ENCODE assay signal across 18 mouse cellular contexts in genomic region chr10:87546299-87547234, GRCm38 (mm10). TPM values are rescaled to one million over a fixed set of nuclear protein-coding genes. Genes with fewer than 3 reads are reported as not detected.
DNase-seq lines count a peak whose midpoint lies in the region; ATAC-seq lines count a peak whose summit lies in the region.
"Had no signal": no experiment of that assay in that cellular context is flagged by ENCODE, and none has a peak within 500 bp of the region (broad histone marks: within the 10 kb centered on the region; RNA-seq: fewer than 3 reads in every experiment).

No protein-coding gene starts in this region.

- WGBS in kidney, embryonic 16.5 days: 37% methylated on average over 19 of the region's 19 CpGs

- ATAC-seq in kidney, embryonic 16.5 days (ENCODE audit: low FRiP score, low TSS enrichment): peak; percentile 73
- ATAC-seq: forebrain, embryonic 16.5 days; Patski had no signal

- no peaks in the 10 kb centered on the region for H3K9me3 ChIP-seq in kidney, embryonic 16.5 days (ENCODE audit: low read length)
- H3K9me3 ChIP-seq: embryonic facial prominence, embryonic 13.5 days; limb, embryonic 15.5 days had no signal

- H3K27me3 ChIP-seq in kidney, embryonic 16.5 days (ENCODE audit: insufficient read depth, low read length): no peaks in the 10 kb centered on the region
- H3K27me3 ChIP-seq: embryonic facial prominence, embryonic 13.5 days; limb, embryonic 15.5 days had no signal

- peak overlapping the region; percentile 61 for H3K27ac ChIP-seq in kidney, embryonic 16.5 days (ENCODE audit: low read length)
- H3K27ac ChIP-seq: embryonic facial prominence, embryonic 13.5 days; left cerebral cortex, adult 2 months; limb, embryonic 15.5 days; macrophage had no signal

- 0 out of 2 replicates have a peak overlapping the region, but pooled peaks have one; percentile 7 for H3K4me2 ChIP-seq in kidney, embryonic 16.5 days (replicated peaks; ENCODE audit: low read depth, low read length)
- H3K4me2 ChIP-seq: embryonic facial prominence, embryonic 13.5 days; limb, embryonic 15.5 days had no signal

- DNase-seq in kidney, adult 11 months: no peak
- peak; percentile 23 for DNase-seq in forelimb bud, embryonic 11.5 days (ENCODE audit: low read depth, low spot score)
- peak; percentile 59 for DNase-seq in liver
- peak; percentile 53 for DNase-seq in retina, postnatal 1 day
- DNase-seq in adrenal gland, postnatal 36 days: no peak
- no peak for DNase-seq in right cerebral cortex, postnatal 10 days (ENCODE audit: low spot score in 2 of 2)
- DNase-seq in heart, adult 9 months (ENCODE audit: low spot score in 2 of 2): no peak
- DNase-seq: cerebellum, adult 8-10 months had no signal

- H3K36me3 ChIP-seq in kidney, embryonic 16.5 days (ENCODE audit: insufficient read depth, low read length): no peaks in the 10 kb centered on the region
- H3K36me3 ChIP-seq: embryonic facial prominence, embryonic 13.5 days; limb, embryonic 15.5 days had no signal

- 0 out of 2 replicates have a peak, but pooled peaks cover 3% of the 10 kb centered on the region for H3K4me1 ChIP-seq in kidney, embryonic 16.5 days (ENCODE audit: insufficient read depth, low read length)
- H3K4me1 ChIP-seq: embryonic facial prominence, embryonic 13.5 days; limb, embryonic 15.5 days had no signal

- no peak overlapping the region for H3K4me3 ChIP-seq in kidney, embryonic 16.5 days (ENCODE audit: low read length)
- H3K4me3 ChIP-seq: embryonic facial prominence, embryonic 13.5 days; left cerebral cortex, adult 2 months; limb, embryonic 15.5 days had no signal

- H3K9ac ChIP-seq in kidney, embryonic 16.5 days (replicated peaks; ENCODE audit: low read length): no peak overlapping the region
- H3K9ac ChIP-seq: embryonic facial prominence, embryonic 13.5 days; limb, embryonic 15.5 days had no signal

RNA-seq across cellular contexts. Expression of gene Pah, which starts 25.0 kb away (rescaled TPM):
- polyA plus RNA-seq in kidney, embryonic 16.5 days (2015; fragmentation: Nextera tagmentation; extraction: Ambion mirVana): 7.6 and 8.3 TPM in 2 replicates
- 1 to 10 TPM in 1 of 2 experiments, not detected in 1; 1.1 TPM for total RNA-seq in adrenal gland, postnatal 36 days (2021)
- total RNA-seq: monocyte, adult 5-6 weeks had no signal
- polyA plus RNA-seq: embryonic facial prominence, embryonic 13.5 days; forebrain, embryonic 16.5 days; heart, postnatal 0 days; large intestine, adult 2 months; limb, embryonic 15.5 days; macrophage; Patski had no signal

RNA-seq across cellular contexts. Expression of gene Ascl1, which starts 53.1 kb away (rescaled TPM):
- polyA plus RNA-seq in kidney, embryonic 16.5 days (2015; fragmentation: Nextera tagmentation; extraction: Ambion mirVana): 0.92 and 1.4 TPM in 2 replicates
- total RNA-seq in adrenal gland, postnatal 36 days (2021): 1 to 10 TPM; 1.1 to 1.6 TPM
- total RNA-seq: monocyte, adult 5-6 weeks had no signal
- polyA plus RNA-seq: heart, postnatal 0 days; macrophage; Patski had no signal

Comparison
In these comparisons a context has a peak if more than half of its experiments do, and no peak if none do; other contexts are left out.
1. DNase-seq: peak in forelimb bud, embryonic 11.5 days (single experiment), liver (single experiment) and retina, postnatal 1 day (single experiment); none in kidney, adult 11 months (single experiment), adrenal gland, postnatal 36 days (0 of 2), right cerebral cortex, postnatal 10 days (0 of 2) and heart, adult 9 months (0 of 2).